Mouse (Mus musculus): ENCODE measurements around the gene Nqo2. TPM values are rescaled to one million over a fixed set of nuclear protein-coding genes. Genes with fewer than 3 reads are reported as not detected.
"Not testable (repeated sequence)": the region's sequence is repeated elsewhere in the genome, so short reads cannot be mapped to it uniquely, and the experiment has no call there.

Nqo2 gene
- total RNA-seq (2021) = 10 to 100 TPM; 30.1 to 69.5 TPM
- long read RNA-seq, experiment 1, transcript Nqo2-202 (7 exons, 3,842 nt) = major isoform, 53 of 80 reads
- long read RNA-seq, experiment 1, transcript Nqo2-201 (8 exons, 1,063 nt) = minor isoform, 12 of 80 reads
- long read RNA-seq, experiment 1, partial matches to known transcripts = 11 of 80 reads
- long read RNA-seq, experiment 1, other reads (novel, unspliced or antisense) = 2 of 80 reads
- long read RNA-seq, experiment 2, transcript Nqo2-202 (7 exons, 3,842 nt) = major isoform, 5 of 9 reads
- long read RNA-seq, experiment 2, partial matches to known transcripts = 1 of 9 reads
- long read RNA-seq, experiment 2, other reads (novel, unspliced or antisense) = 2 of 9 reads

- DNase-seq = peak; percentile 84 to 88
Observed at GRCm38 (mm10) chr13:33964206-33965046, at the start of gene Nqo2. Nqo2 (plus strand) TSS chr13:33964687.

DNA sequence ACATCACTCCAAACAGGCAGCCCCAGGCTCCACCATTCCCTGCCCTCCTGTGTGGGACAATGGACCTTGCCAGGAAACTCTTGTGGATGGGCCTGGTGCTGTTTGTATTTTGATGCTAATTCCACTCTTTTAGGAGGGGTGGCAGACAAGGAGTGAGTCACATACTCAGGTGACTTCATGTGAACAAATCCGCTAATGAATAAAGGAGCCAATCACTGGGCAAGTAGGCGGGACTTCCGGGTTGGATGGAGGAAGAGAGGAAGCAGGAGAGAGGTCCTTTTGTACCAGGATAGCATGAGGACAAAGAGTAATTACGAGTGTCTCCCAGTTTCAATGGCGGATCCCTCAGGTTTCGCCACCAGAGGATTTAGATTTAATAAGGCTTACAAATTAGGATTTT, 43.4 kb upstream of the Nqo2 start:
- DNase-seq = no peak

- no peak for DNase-seq
Observed at GRCm38 (mm10) chr13:33921699-33922098, 42.8 kb upstream of the Nqo2 start.

DNA sequence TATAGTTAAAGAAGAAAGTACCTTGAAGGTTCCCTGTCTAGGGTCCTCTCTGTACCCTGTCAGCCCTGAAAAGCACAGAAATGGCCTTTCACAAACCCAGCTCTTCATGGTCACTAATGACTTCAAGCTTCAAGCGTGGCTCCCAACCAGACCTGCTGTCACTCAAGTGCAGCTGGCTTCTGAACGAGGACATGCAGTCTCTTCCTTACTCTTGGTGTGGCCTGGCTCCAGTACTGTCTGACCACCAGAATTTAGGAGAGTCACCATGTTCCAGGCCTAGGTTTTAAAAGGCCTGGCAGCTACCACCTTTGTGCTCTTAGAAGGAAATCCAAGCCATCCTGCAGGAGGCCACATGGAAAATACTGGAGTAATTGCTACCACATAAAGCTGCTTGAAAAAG, 34.2 kb upstream of the Nqo2 start:
- DNase-seq = peak in 1 of 2 experiments; percentile 13

- peak in 1 of 2 experiments; percentile 30 for DNase-seq
Observed at GRCm38 (mm10) chr13:33930912-33931311, 33.6 kb upstream of the Nqo2 start.

- peak; percentile 67 to 69 for DNase-seq
Observed at GRCm38 (mm10) chr13:33934743-33935142, 29.7 kb upstream of the Nqo2 start.

DNA sequence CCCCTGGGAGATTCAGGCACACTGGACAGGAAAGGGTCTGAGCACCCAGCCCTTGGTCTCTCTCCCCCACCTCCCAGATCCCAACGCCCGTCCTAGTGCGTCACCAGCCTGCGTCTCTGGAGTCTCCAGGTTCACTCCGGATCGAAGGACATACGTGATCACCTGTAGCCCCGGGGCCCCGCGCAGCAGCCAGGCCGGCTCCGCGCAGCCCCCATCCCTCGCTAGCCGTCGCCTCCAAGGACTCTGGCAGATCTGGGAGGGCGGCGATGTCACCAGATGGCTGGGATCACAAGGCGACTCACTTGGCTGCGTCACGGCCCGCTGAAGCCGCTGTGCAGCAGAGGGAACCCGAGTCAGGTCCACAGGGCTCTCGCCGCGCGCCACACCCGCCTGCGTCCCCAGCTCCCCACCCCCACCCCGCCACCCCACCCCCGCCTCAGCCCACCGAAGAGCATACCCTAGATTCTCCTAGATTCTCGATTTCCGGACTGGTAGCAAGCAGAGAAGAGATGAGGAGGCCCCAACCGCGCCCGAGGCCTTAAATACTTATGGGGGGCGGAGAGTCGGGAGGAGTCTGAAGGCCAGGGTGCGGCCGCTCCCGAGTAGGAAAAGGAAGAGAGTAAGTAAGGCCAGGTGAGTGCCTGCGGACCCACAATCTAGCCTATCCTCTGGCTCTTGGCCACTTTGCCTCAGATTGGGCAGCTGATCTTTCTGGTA, 28.9 kb upstream of the Nqo2 start:
- DNase-seq = peak; percentile 78 to 80

- DNase-seq = peak in 1 of 2 experiments; percentile 15
Observed at GRCm38 (mm10) chr13:33937151-33937550, 27.3 kb upstream of the Nqo2 start.

DNA sequence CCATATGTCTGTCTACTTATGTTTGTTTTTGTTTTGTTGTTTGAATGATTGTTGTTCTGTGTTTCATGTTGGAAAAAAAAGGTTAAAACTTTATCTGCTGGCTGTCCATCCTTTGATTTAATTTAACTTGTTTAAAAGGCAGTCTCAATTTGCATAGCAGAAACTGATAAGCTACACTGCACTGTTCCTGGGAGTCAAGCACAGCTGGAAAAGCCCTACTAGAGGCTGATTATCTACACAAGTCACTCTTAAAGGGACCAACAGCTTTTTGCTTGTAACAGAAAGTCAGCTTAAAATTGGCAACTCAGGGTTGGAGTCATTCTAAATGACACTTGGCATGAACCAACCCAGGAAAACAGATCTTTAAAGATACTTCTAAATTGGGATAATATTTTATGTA, 26.9 kb upstream of the Nqo2 start:
- not testable (repeated sequence) for DNase-seq

- peak; percentile 20 to 47 for DNase-seq
Observed at GRCm38 (mm10) chr13:33941288-33941808, 23.1 kb upstream of the Nqo2 start.

DNA sequence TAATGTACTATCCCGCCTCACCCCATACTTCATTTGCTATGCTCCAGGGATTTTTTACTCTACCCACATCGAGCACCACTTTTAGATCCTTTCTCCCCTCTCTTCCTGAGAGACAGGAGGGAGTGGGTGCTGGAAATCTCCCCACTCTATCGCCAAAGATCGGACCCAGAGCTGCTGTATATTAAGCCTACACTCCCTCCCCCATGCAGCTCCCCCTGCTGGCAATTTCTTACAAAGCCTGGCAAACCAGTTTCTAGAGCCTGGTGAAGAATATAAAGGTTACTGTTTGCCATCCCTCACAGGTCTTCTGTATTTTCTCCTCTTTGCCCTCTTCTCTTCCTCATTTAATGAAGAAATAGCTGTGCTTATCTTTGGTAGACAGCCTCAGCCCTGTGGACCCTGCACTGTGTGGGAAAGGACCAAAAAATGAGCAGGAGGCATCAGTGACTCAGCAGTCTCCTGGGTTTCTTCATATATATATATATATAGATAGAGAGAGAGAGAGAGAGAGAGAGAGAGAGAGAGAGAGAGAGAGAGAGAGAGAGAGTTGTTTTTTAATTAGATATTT, 22.2 kb upstream of the Nqo2 start:
- peak; percentile 66 to 78 for DNase-seq

DNA sequence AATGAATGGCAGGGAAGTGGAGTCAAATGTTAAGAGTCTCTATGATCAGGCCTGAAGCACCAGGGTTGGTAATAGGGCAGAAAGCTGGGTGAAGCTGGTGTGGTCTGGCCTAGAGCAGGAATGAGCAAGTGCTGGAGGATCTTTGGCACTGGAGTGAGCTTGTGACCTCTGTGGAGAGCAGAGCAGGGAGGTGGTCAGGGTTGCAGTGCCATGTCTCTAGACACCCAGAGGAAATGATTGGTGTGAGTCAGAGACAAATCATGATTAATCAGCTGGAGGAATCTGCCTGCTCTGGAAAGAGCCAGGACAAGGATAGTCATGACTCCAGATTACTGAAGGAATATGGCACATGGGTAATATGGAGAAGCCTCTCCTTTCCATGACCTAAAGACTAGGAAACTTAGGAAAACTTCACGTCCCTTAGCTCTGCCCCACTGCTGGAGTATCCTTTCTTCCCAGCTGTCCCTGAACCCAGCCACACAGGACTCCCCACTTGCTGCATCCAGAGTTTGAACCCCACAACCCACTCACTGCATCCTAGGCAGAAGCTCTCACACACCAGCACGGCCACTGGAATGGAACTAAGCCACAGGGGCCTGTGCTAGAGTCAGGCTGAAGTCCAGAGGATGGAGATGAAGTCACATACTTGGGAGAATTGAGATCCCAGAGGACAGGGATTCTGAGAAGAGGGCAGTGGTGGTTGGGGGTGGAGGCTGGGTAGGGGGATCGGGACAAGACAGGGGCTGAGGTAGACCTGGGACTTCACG, 13.0 kb upstream of the Nqo2 start:
- peak; percentile 71 to 80 for DNase-seq

DNA sequence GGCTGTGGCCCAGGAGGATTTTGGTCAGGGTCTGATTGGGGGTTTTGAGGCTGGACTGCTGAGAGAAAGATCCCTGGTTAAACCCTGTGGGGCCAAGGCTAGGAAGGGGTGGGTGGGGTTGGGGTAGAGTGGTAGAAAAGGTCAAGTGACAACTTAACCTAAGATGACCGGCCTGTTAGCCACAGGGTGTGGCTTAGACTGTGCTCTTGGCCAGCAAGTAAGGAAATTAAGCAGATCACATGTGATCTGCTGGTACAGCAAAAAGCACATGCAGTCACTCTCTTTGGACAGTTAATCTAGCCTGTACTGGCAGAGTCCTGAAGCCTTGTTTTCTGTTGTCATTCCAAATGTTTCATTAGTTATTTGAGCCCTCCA, 12.4 kb upstream of the Nqo2 start:
- peak; percentile 35 to 50 for DNase-seq

DNA sequence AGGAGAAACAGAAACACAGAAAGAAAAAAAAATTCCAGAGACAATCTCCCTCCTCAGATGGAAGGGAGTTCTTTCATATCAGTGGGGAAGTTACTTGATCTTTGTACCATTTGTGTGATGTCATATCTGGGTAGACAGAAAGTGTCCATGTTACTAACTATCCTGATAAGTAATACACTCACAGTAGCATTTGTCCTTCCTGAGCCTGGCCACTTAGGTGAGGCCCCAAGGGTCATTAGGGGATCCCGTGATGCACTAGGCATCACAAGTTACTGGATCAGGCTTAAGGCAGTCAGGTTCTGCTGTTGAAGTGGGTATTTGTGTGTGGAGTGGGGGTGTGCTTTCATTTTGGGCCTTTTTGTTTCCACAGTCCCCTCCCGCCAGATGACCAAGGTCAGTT, 11.5 kb upstream of the Nqo2 start:
- peak in 1 of 2 experiments; percentile 18 for DNase-seq

GRCm38 (mm10) chr13:33956571-33957421, 7.7 kb upstream of the Nqo2 start:
- DNase-seq = peak in 1 of 2 experiments; percentile 46

DNA sequence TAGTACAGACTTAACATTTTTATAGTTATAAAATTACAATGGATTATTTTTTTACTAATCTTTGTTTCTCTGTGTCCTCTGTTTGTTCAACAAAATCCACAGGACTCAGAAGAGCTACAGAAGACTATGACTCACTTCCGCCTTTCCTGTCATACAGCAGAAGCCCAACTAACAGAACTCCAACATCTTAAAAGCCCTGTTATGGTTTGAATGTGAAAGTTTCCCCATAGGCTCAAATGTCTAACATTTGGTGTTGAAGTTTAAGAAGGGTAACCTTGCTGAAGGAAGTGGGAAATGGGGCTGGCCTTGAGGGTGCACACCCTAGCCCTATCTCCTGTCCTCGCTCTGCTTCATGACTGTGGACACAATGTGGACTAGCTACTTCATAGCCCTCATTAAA, 4.7 kb upstream of the Nqo2 start:
- DNase-seq = no peak

DNA sequence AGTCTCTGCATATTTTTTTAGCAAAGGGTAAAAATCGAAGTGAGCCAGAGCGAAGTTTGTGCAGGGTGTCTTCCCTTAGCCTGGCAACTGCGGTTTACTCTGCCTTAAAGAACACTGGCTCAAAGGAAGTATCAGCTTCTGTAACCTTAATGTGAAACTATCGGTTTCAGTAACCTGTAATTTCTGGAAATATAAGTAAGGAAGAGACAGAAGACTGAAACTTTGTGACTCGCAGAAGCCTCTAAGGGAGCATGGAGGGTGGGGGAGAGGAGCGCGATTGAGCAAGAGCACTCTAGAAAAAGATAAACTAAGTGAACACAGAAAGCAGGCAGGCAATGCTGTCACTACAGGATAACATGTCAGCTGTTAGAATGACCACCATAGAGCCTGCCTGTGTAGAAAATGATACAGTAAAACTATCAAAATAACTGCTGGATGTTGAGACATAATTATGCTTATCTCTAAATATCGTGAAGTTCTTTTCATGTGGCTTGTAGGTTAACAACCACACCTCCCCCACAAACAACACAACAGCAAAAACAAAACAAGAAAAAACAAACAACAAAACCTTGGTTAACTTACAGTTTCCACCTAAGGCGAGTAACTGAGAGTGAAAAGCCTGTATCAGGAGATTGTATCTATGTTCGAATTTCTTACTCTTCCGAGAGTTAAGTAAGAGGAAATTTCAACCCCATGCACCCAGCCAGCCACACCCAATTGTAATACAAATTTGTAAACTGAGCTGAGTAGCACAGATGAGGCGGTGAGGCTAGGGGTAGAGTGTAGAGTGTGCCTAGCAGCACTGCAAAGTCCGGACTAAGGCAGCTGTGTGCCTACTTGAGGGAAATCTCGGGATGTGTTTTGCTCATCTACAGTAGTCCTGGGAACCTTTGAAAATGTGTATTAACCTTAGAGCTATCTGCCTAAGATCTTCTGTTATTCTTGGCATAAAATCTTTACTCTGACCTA, 853 bp downstream of the Nqo2 start:
- DNase-seq = peak; percentile 33 to 45

DNA sequence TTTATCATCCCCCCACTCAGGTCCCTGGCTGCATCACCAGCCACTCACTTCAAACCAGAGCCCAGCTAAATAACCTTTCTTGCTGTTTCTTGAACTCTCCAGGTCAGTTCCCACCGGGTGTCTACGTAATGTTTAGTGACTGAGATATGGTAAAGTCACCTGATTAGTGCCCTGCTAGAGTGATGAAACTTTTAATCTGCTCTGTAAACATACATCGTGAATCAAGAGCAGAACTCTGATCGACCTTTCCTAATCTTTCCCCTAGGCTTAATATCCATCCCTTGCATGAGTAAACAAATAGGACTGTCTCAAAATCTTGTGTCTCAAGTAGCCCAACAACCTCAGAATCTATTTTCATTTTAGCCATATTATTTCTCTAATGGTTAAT, 1.5 kb downstream of the Nqo2 start:
- no peak for DNase-seq

DNA sequence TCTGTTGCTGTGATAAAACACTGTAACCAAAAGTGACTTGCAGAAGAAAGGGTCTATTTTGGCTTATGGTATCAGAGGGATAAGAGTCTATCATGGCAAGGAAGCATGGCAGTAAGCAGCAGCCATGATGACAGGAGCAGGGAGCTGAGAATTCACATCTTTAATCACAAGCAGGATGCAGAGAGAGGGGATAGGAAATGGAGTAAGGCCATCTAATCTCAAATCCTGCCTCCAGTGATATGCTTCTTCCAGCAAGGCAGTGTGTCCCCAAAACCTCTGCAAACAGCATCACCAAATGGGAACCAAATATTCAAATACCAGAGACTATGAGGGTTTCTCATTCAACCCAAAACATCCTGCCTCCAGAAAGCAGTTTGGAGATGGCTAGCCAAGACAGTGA, 2.1 kb downstream of the Nqo2 start:
- DNase-seq = no peak
